Mouse (Mus musculus) olfactory bulb, adult 2 months (tissue): ENCODE results near the gene Nmnat2.

ENCODE experiments used
- CTCF ChIP-seq: fragments of 200-500 bp; IDR thresholded peaks from 2 replicates; pipeline ENCODE4 v1.5.1; 2012; ENCODE audit warnings: low read depth, mild to moderate bottlenecking, low read length, moderate library complexity; ENCODE audit not compliant: insufficient read depth
- POLR2A ChIP-seq: fragments of 200-500 bp; IDR thresholded peaks from 2 replicates; pipeline ENCODE4 v1.6.1; 2012; ENCODE audit warnings: mild to moderate bottlenecking, low read depth, low read length, moderate library complexity; ENCODE audit not compliant: insufficient read depth

DNA sequence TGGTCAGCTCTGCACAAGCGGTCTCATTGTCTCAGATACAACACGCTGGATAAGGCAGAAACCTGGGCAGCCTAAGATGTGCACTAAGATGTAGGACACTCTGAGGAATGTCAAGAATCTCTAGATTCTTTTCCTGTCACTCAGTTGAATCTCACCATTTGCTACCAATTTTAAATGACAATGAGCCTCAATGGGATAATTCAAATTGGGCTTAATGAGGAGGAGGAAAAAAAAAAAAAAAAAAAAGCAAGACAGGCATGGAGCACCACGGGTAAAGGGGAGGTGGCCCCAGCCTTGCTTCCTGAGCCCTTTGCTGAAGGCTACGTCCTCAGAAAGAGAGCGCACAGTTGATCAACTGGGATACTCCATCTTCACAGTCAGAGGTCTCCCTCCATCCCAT lies 138.4 kb downstream of the Nmnat2 start:
- TF ChIP-seq POLR2A (no peak), CTCF (no peak)
